Mouse (Mus musculus): ENCODE results near the gene Taf1b. TPM values are rescaled to one million over a fixed set of nuclear protein-coding genes. Genes with fewer than 3 reads are reported as not detected.

The Taf1b gene
- total and polyA plus RNA-seq, 2 experiments from 2014 or later = 33.6 to 35.3 TPM

GRCm38 (mm10) chr12:24571523-24572392 is 73.6 kb downstream of the Taf1b start, which contains the start of gene Grhl1:
Grhl1 (plus strand) TSS chr12:24572283.
- Histone ChIP-seq H3K9ac (peak within 1 kb of the TSS; percentile 51), H3K4me3 (ENCODE audit: low read depth, low read length) (peak within 1 kb of the TSS; percentile 67), H3K9me3 (ENCODE audit: low read length) (no peaks in the 10 kb centered on the region), H3K27me3 (ENCODE audit: insufficient read depth, low read length) (peaks cover 5% of the 10 kb centered on the region; the same call in 1 of the 2 replicates), H3K4me1 (ENCODE audit: insufficient read depth) (no peaks in the 10 kb centered on the region), H3K36me3 (ENCODE audit: insufficient read depth) (no peaks in the 10 kb centered on the region), H3K27ac (ENCODE audit: low read depth, low read length) (no peak within 1 kb of the TSS), H3K4me2 (ENCODE audit: low read depth) (peak within 1 kb of the TSS; percentile 85)
- ATAC-seq = peak; percentile 100
- WGBS = 2% methylated on average over 59 of the region's 64 CpGs
- peak; percentile 28 for TF ChIP-seq CTCF (IDR thresholded peaks at IDR 0.05; ENCODE audit: low read depth)
- DNase-seq = peak; percentile 94

- no peak overlapping the region for H3K27ac ChIP-seq (ENCODE audit: low read depth, low read length)
- TF ChIP-seq CTCF (IDR thresholded peaks at IDR 0.05; ENCODE audit: low read depth) = no peak
- no peaks in the 10 kb centered on the region for H3K9me3 ChIP-seq (ENCODE audit: low read length)
- H3K27me3 ChIP-seq (ENCODE audit: insufficient read depth, low read length) = peaks cover 5% of the 10 kb centered on the region; the same call in 1 of the 2 replicates
- peak overlapping the region; percentile 85 for H3K4me2 ChIP-seq (ENCODE audit: low read depth)
- peak overlapping the region; percentile 67 for H3K4me3 ChIP-seq (ENCODE audit: low read depth, low read length)
- peak; percentile 16 for ATAC-seq
- no peak for DNase-seq
- no peaks in the 10 kb centered on the region for H3K4me1 ChIP-seq (ENCODE audit: insufficient read depth)
- H3K9ac ChIP-seq = peak overlapping the region; percentile 51
- WGBS = 10% methylated on average over 47 of the region's 48 CpGs
- no peaks in the 10 kb centered on the region for H3K36me3 ChIP-seq (ENCODE audit: insufficient read depth)
Measured at GRCm38 (mm10) chr12:24572421-24573274, 74.5 kb downstream of the Taf1b start.

- Histone ChIP-seq H3K27me3 (ENCODE audit: insufficient read depth, low read length) (peaks cover 5% of the 10 kb centered on the region; the same call in 1 of the 2 replicates), H3K4me1 (ENCODE audit: insufficient read depth) (no peaks in the 10 kb centered on the region), H3K4me3 (ENCODE audit: low read depth, low read length) (no peak overlapping the region), H3K4me2 (ENCODE audit: low read depth) (no peak overlapping the region), H3K27ac (ENCODE audit: low read depth, low read length) (no peak overlapping the region), H3K36me3 (ENCODE audit: insufficient read depth) (no peaks in the 10 kb centered on the region), H3K9ac (no peak overlapping the region), H3K9me3 (ENCODE audit: low read length) (no peaks in the 10 kb centered on the region)
- TF ChIP-seq CTCF (IDR thresholded peaks at IDR 0.05; ENCODE audit: low read depth) = no peak
- DNase-seq = no peak
- no peak for ATAC-seq
- whole genome bisulfite sequencing = 55% methylated on average over 3 of the region's 3 CpGs
Measured at GRCm38 (mm10) chr12:24573275-24573580, 75.1 kb downstream of the Taf1b start.

GRCm38 (mm10) chr12:24574870-24575269 is 76.7 kb downstream of the Taf1b start:
- Histone ChIP-seq H3K36me3 (ENCODE audit: insufficient read depth) (no peaks in the 10 kb centered on the region), H3K4me1 (ENCODE audit: insufficient read depth) (no peaks in the 10 kb centered on the region), H3K9ac (no peak overlapping the region), H3K9me3 (ENCODE audit: low read length) (no peaks in the 10 kb centered on the region), H3K27me3 (ENCODE audit: insufficient read depth, low read length) (peaks cover 5% of the 10 kb centered on the region; the same call in 1 of the 2 replicates), H3K4me3 (ENCODE audit: low read depth, low read length) (no peak overlapping the region), H3K4me2 (ENCODE audit: low read depth) (no peak overlapping the region), H3K27ac (ENCODE audit: low read depth, low read length) (no peak overlapping the region)
- no peak for ATAC-seq
- DNase-seq = no peak
- no peak for TF ChIP-seq CTCF (IDR thresholded peaks at IDR 0.05; ENCODE audit: low read depth)
- 54% methylated on average over 7 of the region's 7 CpGs for WGBS

- no peak for TF ChIP-seq CTCF (IDR thresholded peaks at IDR 0.05; ENCODE audit: low read depth)
- H3K9ac ChIP-seq = no peak overlapping the region
- no peaks in the 10 kb centered on the region for H3K4me1 ChIP-seq (ENCODE audit: insufficient read depth)
- no peak overlapping the region for H3K4me2 ChIP-seq (ENCODE audit: low read depth)
- H3K4me3 ChIP-seq (ENCODE audit: low read depth, low read length) = no peak overlapping the region
- 91% methylated on average over 1 of the region's 1 CpGs for WGBS
- no peak for DNase-seq
- no peaks in the 10 kb centered on the region for H3K9me3 ChIP-seq (ENCODE audit: low read length)
- no peak overlapping the region for H3K27ac ChIP-seq (ENCODE audit: low read depth, low read length)
- H3K27me3 ChIP-seq (ENCODE audit: insufficient read depth, low read length) = no peaks in the 10 kb centered on the region
- no peaks in the 10 kb centered on the region for H3K36me3 ChIP-seq (ENCODE audit: insufficient read depth)
- no peak for ATAC-seq
Measured at GRCm38 (mm10) chr12:24580452-24580851, 82.3 kb downstream of the Taf1b start.

- Histone ChIP-seq H3K4me1 (ENCODE audit: insufficient read depth) (no peaks in the 10 kb centered on the region), H3K9me3 (ENCODE audit: low read length) (no peaks in the 10 kb centered on the region), H3K4me2 (ENCODE audit: low read depth) (no peak overlapping the region), H3K4me3 (ENCODE audit: low read depth, low read length) (no peak overlapping the region), H3K36me3 (ENCODE audit: insufficient read depth) (no peaks in the 10 kb centered on the region), H3K9ac (no peak overlapping the region), H3K27ac (ENCODE audit: low read depth, low read length) (no peak overlapping the region), H3K27me3 (ENCODE audit: insufficient read depth, low read length) (no peaks in the 10 kb centered on the region)
- DNase-seq (no peak), ATAC-seq (peak; percentile 61)
- WGBS = 69% methylated on average over 14 of the region's 14 CpGs
- no peak for TF ChIP-seq CTCF (IDR thresholded peaks at IDR 0.05; ENCODE audit: low read depth)
Measured at GRCm38 (mm10) chr12:24580996-24581683, 83.0 kb downstream of the Taf1b start.

All from forebrain, postnatal 0 days (tissue).